Mouse (Mus musculus): Measurements from ENCODE around the gene Zfhx3. TPM values are rescaled to one million over a fixed set of nuclear protein-coding genes. Genes with fewer than 3 reads are reported as not detected.

Zfhx3 gene
- total RNA-seq, 2 experiments from 2014 or later = 4.8 to 8.2 TPM

DNA sequence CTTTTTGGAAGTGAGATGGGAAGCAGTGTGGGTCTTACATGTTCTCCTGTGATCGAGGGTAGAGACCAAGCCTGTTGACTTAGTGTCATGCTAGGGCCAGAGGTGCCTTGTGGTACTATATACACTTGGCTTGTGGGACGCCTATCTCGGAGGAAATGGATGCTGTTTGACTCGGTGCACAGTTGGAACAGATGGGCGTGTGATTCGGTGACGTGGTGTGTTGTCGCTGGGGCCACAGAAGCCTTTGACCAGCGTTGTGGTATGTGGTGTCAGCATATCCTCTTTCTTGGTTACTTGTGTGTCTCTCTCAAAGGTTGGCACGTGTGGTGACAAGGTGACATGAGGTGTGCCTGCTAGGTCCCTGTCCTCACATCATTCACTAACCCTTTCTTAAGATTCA lies 795.7 kb downstream of the Zfhx3 start:
- no peak for DNase-seq (ENCODE audit: low spot score in 2 of 2)

GRCm38 (mm10) chr8:108739517-108739916 lies 797.1 kb downstream of the Zfhx3 start:
- no peak for DNase-seq (ENCODE audit: low spot score in 2 of 2)

DNA sequence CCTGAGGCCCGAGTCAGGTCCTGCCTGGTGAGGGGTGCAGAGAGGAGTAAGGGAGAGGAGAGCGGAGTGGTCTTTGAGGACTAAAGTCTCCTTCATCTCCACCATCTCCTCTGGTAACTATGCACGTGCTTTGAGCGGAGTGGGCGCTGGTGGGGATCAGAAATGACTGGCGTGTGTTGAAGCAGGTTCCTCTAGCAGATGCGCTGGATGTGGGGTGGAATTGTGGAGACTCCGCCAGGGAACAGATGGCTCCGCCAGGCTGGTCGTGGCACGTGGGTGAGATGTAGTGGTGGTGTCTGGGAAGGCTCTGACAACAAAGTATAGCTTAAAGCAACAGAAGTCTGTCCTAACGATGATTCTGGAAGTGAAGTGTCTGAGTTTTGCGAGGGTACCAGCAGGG lies 798.0 kb downstream of the Zfhx3 start:
- DNase-seq (ENCODE audit: low spot score in 2 of 2) = peak; percentile 71 to 84

GRCm38 (mm10) chr8:108741651-108742050 lies 799.2 kb downstream of the Zfhx3 start:
- DNase-seq (ENCODE audit: low spot score in 2 of 2) = no peak

DNA sequence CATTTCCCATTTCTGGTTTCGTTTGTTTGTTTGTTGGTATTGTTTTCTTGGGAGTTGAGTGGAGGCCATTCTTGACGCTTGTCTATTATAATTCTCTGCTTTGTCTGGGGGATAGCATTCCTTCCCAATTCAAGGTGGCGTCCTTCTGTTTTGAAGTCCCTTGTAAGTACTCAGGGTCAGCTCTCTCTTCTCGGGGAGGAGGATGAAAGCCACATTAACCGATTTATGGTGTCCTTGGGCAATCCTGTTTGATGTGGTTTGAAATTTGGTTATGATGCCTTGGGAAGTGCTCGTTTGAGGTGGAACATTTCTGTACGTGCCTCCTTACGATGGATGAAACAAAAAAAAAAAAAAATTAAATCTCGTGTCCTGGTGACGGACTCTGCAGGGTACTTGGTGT lies 800.0 kb downstream of the Zfhx3 start:
- DNase-seq (ENCODE audit: low spot score in 2 of 2) = no peak

- DNase-seq (ENCODE audit: low spot score in 2 of 2) = no peak
These were observed 800.8 kb downstream of the Zfhx3 start for GRCm38 (mm10) chr8:108743238-108743637.

DNA sequence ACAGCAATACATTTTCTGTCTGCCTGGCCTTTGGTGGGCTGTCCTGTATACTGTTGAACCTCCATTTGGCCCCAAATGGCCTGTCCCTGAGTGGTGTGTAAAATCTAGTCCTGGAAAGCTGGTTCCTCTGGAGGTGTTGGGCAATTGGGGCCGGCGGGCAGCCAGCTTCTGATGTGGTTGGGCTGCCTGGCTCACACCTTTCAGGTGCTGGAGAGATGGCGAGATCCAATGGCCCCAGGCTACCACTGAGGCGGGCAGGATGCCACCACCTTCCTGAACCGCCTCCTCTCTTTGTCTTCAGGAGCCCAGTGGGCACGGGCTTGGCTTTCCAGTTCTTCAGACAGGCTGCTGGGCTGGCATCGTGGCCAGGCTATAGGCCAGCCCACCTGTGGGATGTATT lies 803.1 kb downstream of the Zfhx3 start:
- no peak for DNase-seq (ENCODE audit: low spot score in 2 of 2)

DNA sequence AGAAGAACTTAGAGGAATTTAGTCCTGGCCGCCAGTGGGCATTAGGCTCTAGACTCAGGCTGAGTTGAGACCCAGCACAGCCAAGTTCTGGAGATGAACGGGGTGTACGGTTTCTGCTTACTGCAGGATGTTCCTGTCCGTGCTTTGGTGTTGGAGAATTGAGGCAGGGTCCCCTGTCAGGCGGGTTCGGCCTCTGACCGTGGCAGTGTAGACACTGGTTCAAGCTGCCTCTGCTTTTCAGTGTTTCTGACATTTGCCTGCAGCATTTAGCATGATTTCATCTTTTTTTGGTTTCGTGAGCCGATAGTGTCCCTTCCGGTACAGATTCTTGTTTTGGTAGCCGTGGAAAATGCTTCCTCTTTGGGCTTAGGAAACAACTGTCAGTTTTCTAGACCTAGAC lies 805.7 kb downstream of the Zfhx3 start:
- DNase-seq (ENCODE audit: low spot score in 2 of 2) = no peak

- DNase-seq (ENCODE audit: low spot score in 2 of 2) = peak; percentile 13 to 32
These were observed 806.5 kb downstream of the Zfhx3 start for GRCm38 (mm10) chr8:108748851-108749376.

- DNase-seq (ENCODE audit: low spot score in 2 of 2) = no peak
These were observed 808.4 kb downstream of the Zfhx3 start for GRCm38 (mm10) chr8:108750806-108751205.

GRCm38 (mm10) chr8:108754556-108754955 lies 812.1 kb downstream of the Zfhx3 start:
- DNase-seq (ENCODE audit: low spot score in 2 of 2) = no peak

DNA sequence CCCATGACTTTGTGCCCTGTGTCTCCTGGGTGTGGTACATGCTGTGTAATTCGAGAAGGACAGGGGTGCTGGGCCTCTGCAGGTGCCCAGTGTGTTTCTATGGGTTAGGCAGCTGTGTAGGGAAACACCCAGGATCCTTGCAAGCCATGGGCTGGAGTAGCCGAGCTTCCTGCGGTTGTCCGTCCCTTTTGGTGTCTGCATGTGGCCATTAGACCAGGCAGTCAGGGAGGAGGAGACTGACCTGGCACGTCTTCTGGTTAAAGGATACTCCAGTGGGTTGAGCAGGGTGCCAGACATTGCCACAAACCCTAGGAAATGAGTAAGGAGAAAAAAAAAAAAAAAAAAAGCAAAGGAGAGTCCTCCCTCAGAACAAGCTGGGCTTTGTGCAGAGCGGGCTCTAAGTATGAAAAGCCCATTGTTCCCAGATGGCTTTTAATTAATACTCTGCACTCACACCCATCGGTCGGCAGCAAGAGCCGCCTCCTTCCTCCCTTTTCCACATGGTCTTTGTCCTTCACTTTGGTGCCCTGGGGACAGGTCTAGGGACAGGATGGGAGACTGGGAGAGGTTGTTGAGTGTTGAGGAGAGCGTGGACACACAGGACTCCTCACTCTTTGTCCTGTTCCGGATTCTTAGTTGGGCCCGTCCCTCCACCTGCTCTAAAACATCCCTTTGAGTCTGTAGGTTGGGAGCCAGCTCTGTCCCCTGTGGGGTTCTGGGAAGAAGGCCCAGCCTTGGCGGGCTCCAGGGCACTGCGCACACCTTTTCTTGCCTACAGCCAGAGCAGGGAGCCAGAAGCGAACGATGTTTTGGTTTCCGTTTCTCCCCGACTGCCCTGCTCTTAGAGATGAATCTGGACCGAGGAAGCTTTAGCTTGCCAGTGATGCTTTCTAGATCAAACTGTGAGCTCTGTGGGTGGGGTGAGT lies 813.2 kb downstream of the Zfhx3 start:
- peak in 1 of 2 experiments; percentile 19 for DNase-seq (ENCODE audit: low spot score in 2 of 2)

DNA sequence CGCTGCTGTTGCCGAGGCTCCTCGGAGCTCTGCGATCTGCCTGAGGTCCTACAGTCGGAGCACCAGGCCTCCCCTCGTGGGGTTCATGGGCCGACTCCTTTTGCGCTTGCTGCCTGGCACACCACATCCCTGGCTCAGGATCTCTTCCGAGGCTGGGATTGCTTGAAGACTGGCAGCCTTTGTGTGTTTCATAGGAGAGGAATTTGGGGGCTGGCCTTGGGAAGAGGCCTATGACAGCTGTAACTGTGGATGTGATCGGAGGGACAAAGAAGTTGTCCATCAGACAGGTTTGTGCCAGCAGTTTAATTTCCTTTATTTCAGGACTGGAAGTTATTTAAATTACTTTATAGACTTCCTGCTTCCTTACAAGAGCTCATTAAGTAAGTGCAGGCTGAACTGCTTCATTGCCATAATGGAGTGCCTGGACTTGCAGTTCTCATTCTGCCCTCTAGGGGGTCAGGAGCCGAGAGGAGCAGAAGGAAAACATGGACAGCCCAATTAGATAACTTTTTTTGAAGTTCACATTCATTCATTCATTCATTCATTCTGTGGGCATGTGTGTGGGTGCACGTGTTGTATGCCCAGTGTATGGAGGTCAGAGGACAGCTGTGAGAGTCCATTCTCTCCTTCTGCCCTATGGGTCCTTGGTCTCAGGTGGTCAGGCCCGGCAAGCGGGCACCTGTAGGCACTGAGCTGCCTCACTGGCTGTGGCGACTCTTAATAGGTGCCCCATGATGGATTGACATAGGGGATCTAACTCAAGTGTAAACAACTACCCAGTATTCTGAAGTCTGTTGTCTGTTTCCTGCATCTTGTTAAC lies 817.3 kb downstream of the Zfhx3 start:
- peak; percentile 26 to 63 for DNase-seq (ENCODE audit: low spot score in 2 of 2)

- DNase-seq (ENCODE audit: low spot score in 2 of 2) = no peak
These were observed 818.3 kb downstream of the Zfhx3 start for GRCm38 (mm10) chr8:108760745-108761144.

- DNase-seq (ENCODE audit: low spot score in 2 of 2) = no peak
These were observed 820.1 kb downstream of the Zfhx3 start for GRCm38 (mm10) chr8:108762567-108762966.

DNA sequence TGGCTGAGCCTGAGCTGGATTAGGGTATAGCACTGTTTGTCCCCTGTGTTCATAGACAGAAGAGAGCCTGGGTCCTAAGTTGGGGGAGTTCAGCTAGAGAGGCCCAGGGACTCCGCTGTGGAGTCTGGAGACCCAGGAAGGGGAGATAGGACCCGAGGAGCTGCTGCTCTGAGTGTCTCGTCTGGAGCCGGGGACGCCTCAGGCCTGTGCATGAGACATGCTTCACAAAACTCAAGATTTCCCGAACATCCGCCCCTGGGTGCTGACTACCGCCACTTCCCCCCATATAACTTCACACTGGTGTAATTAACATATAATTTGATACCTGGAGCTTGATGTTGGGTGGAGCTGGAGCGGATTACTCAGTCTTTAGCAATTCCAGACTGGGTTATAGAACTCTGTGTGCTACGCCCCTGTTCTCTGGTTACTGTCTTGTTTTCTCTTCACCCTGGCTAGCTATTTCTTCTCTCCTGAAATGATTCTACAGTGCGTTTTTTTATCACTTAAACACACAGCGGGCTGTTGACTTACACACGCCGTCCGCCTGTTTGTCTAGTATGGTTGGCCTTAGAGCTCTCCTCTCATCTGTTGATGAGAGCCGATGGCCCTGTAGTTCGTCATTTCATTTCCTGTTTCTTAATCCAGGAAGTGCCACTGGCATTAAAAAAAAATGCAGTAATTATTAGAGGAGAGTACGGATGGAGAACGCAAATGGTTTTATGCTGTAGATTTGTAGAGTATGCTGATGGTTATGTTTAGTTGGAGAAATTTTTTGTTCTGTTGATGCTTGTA lies 822.2 kb downstream of the Zfhx3 start:
- DNase-seq (ENCODE audit: low spot score in 2 of 2) = no peak

DNA sequence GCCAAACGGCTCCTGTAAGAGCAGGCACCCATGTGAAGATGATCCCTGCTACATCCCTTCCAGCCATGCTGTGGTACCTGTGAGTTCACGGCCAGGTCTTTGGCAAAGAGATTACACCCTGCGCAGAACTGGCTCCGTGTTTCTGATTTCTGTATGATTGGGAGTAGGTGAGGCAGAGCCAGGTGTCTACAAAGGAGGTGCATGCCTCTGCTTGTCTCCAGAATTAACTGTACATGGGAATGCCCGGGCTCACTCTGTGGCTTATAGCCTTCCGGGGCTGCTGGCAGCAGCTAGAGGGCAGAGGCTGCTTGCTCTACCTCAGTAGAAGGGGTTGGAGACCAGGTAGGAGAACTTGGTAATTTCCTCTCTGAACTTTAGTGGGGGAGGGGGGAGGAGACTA lies 823.7 kb downstream of the Zfhx3 start:
- DNase-seq (ENCODE audit: low spot score in 2 of 2) = no peak

DNA sequence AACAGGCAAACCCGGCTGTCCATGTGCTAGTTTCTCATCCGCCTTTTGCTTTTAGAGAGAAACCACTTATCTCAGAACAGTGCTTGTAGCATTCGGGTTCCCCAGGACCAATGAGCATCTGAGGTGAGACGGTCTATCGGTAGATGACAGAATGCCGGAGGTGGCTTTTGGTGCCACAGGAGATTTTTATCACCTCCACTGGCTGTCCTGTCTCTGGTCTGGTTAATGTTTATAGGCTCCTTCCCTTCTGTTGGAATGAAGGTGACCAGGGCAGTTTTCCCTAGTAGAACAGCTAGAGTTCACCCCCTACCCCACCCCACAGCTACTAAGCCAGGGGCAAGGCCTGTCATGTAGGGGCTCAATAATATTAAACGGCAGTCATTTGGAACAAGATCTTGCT lies 825.6 kb downstream of the Zfhx3 start:
- no peak for DNase-seq (ENCODE audit: low spot score in 2 of 2)

- no peak for DNase-seq (ENCODE audit: low spot score in 2 of 2)
These were observed 827.9 kb downstream of the Zfhx3 start for GRCm38 (mm10) chr8:108770334-108770733.

DNA sequence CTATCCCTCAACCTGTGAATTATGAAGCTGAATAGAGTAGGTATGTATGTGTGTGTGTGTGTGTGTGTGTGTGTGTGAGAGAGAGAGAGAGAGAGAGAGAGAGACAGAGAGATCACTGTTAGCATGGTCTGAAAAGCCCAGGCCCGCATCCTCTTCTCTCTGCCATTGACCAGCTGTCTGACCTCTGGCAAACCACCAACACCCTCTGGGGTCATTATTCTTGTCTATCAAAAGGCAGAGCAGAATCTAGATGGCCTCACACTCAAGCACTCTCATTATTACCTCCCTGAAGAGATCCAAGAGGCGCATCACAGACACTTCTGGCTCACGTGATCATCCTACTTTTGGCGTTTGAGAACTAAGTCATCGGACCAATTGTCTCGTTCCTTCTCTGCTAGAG lies 831.0 kb downstream of the Zfhx3 start:
- DNase-seq (ENCODE audit: low spot score in 2 of 2) = no peak

DNA sequence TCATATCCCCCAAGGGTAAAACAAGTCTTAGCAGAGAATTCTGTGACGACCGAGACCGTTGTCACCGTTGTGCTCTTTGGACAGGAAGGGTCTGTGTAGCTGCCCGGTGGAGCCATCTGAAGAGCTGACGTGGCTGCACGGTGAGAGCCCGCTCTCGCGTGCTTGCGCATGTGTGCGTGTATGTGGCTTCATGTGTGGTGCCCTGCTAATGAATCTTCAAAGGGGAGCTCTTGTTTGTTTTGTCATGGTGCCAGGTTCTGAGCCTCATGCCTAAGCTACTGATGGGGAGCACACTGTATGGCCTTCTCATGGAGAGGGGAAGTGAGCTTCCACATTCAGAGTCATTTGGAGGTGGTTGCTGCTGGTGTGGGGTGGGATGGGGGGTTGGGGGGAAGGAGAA lies 835.6 kb downstream of the Zfhx3 start:
- DNase-seq (ENCODE audit: low spot score in 2 of 2) = no peak

Measured in layer of hippocampus, postnatal 14 days (tissue).